Mouse (Mus musculus) adrenal gland, adult 8-10 months (tissue): ENCODE measurements around the gene Tbc1d12. TPM values are rescaled to one million over a fixed set of nuclear protein-coding genes. Genes with fewer than 3 reads are reported as not detected.

Experiments
- DNase-seq: peaks from one replicate; pipeline ENCODE4 v3.0.0; 2022
- total RNA-seq, 4 experiments: library from RNA; stranded (reverse); gene quantifications; 2 replicates each; pipeline ENCODE4 v1.2.4; 2022

Tbc1d12 gene
- total RNA-seq, 4 experiments from 2014 or later = 9.0 to 12.1 (median 11.8) TPM

- DNase-seq = no peak
Measured at GRCm38 (mm10) chr19:38914926-38915325, 78.5 kb downstream of the Tbc1d12 start.

GRCm38 (mm10) chr19:38915677-38916076 lies 79.3 kb downstream of the Tbc1d12 start:
- no peak for DNase-seq

GRCm38 (mm10) chr19:38928481-38929158 lies 92.2 kb downstream of the Tbc1d12 start:
- no peak for DNase-seq

GRCm38 (mm10) chr19:38929471-38930251 lies 93.3 kb downstream of the Tbc1d12 start:
- no peak for DNase-seq

GRCm38 (mm10) chr19:38930252-38930787 lies 93.9 kb downstream of the Tbc1d12 start:
- DNase-seq = no peak

- DNase-seq = peak; percentile 65
Measured at GRCm38 (mm10) chr19:38930788-38931565, 94.6 kb downstream of the Tbc1d12 start, which contains the start of gene Hells. Gene Hells, plus strand, starts transcription at chr19:38930915.

GRCm38 (mm10) chr19:38931566-38931890 lies 95.1 kb downstream of the Tbc1d12 start:
- no peak for DNase-seq

GRCm38 (mm10) chr19:38944590-38945307 lies 108.4 kb downstream of the Tbc1d12 start:
- no peak for DNase-seq

Other genes with a start within 250 kb of the Tbc1d12 start
- gene Noc3l, start 17.3 kb upstream of the Tbc1d12 start, total RNA-seq = 10 to 100 TPM; 15.2 to 20.5 (median 16.4) TPM
- 1 to 10 TPM; 3.0 to 4.5 (median 4.3) TPM for gene Hells, start 94.3 kb downstream of the Tbc1d12 start, total RNA-seq
- under 1 TPM in 2 of 4 experiments, not detected in 2; 0.18 to 0.32 TPM for gene Cyp2c55, start 170.4 kb downstream of the Tbc1d12 start, total RNA-seq
- not detected for gene Cyp2c65, start 224.4 kb downstream of the Tbc1d12 start, total RNA-seq